Mouse (Mus musculus): Measurements from ENCODE around the gene Cyp2d12.
"Not testable (repeated sequence)": the region's sequence is repeated elsewhere in the genome, so short reads cannot be mapped to it uniquely, and the experiment has no call there.

GRCm38 (mm10) chr15:82509495-82509894 lies 45.4 kb upstream of the Cyp2d12 start:
- TF ChIP-seq CTCF, EP300 (IDR thresholded peaks at IDR 0.05): not testable (repeated sequence)
